Mouse (Mus musculus): ENCODE results near the gene Ehd4.

- TF ChIP-seq CTCF (conservative IDR thresholded peaks at IDR 0.05; ENCODE audit: low read length) (no peak), NANOG (IDR thresholded peaks at IDR 0.05; ENCODE audit: borderline replicate concordance, low read length) (no peak)
Observed at GRCm38 (mm10) chr2:120086038-120086437, 68.4 kb downstream of the Ehd4 start.

Data from E14TG2a.4 (cell line).